Mouse (Mus musculus): ENCODE results near the gene Ltbp2. TPM values are rescaled to one million over a fixed set of nuclear protein-coding genes. Genes with fewer than 3 reads are reported as not detected.

Ltbp2 gene
- total RNA-seq, 2 experiments from 2014 or later: 1.3 TPM

- DNase-seq (ENCODE audit: low spot score in 2 of 2): no peak
Observed at GRCm38 (mm10) chr12:84807351-84807750, 69.0 kb downstream of the Ltbp2 start.

GRCm38 (mm10) chr12:84806726-84807125 is 69.6 kb downstream of the Ltbp2 start:
- DNase-seq (ENCODE audit: low spot score in 2 of 2): no peak

DNA sequence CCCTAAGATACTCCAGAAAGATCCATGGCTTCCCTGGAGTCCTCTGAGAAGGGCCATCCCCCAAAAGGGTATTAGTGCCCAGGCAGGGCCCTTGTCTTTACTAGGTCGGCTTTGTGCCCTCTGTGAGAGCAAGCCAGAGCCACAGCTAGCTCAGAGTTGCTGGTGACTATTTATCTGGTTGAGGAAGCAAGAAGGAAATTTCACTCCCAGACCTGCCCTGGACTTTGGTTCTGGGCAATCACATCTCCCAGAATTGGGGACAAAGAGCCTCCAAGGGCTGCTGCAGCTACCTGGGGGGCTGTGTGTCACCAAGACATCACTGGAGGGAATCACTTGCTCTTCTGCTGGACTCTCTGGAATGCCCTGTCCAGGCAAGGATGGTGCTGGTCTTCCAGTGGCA is 70.3 kb downstream of the Ltbp2 start:
- no peak for DNase-seq (ENCODE audit: low spot score in 2 of 2)

GRCm38 (mm10) chr12:84805228-84805842 is 71.0 kb downstream of the Ltbp2 start:
- DNase-seq (ENCODE audit: low spot score in 2 of 2): no peak

GRCm38 (mm10) chr12:84802625-84803024 is 73.7 kb downstream of the Ltbp2 start:
- DNase-seq (ENCODE audit: low spot score in 2 of 2): no peak

DNA sequence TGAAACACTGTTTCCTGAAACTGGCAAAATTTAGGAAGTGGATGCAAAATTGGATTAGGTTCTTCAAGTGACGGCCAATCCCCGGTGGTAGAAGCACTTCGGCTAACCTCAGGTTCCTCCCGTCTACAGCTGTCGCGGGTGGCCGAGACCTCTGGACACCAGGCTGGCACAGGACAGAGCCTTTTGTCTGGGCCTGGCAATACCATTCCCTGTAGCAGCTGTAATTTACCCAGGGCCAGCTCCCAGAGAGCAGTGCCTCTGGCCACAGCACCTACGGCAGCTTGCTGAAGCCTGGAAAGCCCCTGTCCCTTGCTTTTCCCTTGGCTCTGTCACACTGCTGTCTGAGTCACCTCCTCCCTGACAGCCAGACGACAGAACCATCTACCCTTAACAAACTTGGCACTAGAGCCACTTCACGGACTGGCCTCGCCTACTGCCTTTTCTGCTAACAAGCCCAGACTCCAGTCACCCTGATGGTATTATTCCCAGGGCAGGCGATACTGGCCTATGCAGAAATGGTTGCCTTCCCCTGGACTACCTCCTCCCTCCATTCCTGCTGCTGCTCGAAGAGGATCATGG is 74.7 kb downstream of the Ltbp2 start:
- no peak for DNase-seq (ENCODE audit: low spot score in 2 of 2)

DNA sequence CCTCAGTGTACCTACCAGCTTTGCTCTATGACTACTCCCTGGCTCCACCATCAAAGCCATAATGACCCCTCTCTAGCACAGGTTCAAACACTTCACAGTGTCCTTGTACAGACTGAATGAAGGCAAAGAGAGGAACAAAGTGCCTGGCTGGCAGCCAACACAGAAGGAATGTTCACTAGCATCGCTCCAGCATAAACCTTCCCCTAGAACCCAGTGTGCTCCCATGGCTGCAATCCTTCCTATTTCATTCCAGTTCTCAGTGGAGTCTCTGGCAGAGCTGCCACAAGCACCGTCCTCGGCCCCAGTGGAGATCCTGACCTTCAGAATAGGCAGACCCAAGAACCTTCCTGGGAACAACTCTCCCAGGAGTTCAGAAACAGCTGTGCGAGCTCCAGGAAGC is 75.9 kb downstream of the Ltbp2 start:
- DNase-seq (ENCODE audit: low spot score in 2 of 2): no peak

DNA sequence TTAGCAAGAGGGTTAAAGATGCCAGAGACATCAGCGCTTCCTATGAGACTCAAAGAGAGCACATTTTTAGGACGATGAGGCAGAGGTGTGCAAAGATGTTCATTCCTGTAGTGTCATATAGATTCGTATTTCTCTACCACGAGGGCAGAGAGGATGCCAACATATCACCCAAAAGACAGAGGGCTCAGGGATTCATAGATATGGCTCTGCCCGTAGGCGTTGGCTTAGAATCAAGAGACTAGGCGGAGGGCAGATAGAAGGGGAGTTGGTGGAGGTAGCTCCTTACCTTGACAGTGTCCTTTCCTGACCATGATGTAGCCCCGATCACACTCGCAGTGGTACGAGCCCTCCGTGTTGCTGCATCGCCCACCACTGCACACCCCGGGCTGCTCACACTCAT is 77.2 kb downstream of the Ltbp2 start:
- DNase-seq (ENCODE audit: low spot score in 2 of 2): no peak

GRCm38 (mm10) chr12:84794647-84795046 is 81.7 kb downstream of the Ltbp2 start:
- no peak for DNase-seq (ENCODE audit: low spot score in 2 of 2)

DNA sequence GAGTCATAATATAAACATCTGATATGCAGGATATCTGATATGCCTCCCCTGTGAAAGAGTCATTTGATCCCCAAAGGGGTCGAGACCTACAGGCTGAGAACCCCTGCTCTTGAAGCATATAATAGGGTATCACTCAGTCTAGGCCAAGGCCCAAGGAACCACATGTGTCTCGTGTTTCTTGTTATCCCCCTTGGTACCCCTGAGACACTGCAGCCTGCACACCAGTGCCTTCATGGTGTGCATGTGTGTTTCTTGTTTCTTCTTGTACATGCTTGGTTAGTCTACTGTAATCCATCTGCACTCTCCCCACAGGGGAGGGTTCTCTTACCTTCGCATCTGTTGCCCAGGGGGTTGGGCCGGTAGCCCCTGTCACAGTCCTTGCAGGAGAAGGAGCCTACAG is 83.7 kb downstream of the Ltbp2 start:
- no peak for DNase-seq (ENCODE audit: low spot score in 2 of 2)

GRCm38 (mm10) chr12:84790853-84791252 is 85.5 kb downstream of the Ltbp2 start:
- no peak for DNase-seq (ENCODE audit: low spot score in 2 of 2)

- DNase-seq (ENCODE audit: low spot score in 2 of 2): no peak
Observed at GRCm38 (mm10) chr12:84786091-84786490, 90.2 kb downstream of the Ltbp2 start.

- DNase-seq (ENCODE audit: low spot score in 2 of 2): peak; percentile 93
Observed at GRCm38 (mm10) chr12:84784604-84785381, 91.5 kb downstream of the Ltbp2 start.

GRCm38 (mm10) chr12:84776229-84776628 is 100.1 kb downstream of the Ltbp2 start:
- no peak for DNase-seq (ENCODE audit: low spot score in 2 of 2)

GRCm38 (mm10) chr12:84774376-84774775 is 102.0 kb downstream of the Ltbp2 start:
- no peak for DNase-seq (ENCODE audit: low spot score in 2 of 2)

GRCm38 (mm10) chr12:84773476-84773875 is 102.9 kb downstream of the Ltbp2 start:
- DNase-seq (ENCODE audit: low spot score in 2 of 2): no peak

GRCm38 (mm10) chr12:84772726-84773441 is 103.4 kb downstream of the Ltbp2 start, which contains the start of the genes Npc2 and Isca2:
Npc2 (minus strand) TSS chr12:84773152.
Isca2 (plus strand) TSS chr12:84773251.
- DNase-seq (ENCODE audit: low spot score in 2 of 2): peak; percentile 90 to 94

GRCm38 (mm10) chr12:84771981-84772520 is 104.3 kb downstream of the Ltbp2 start:
- no peak for DNase-seq (ENCODE audit: low spot score in 2 of 2)

- DNase-seq (ENCODE audit: low spot score in 2 of 2): no peak
Observed at GRCm38 (mm10) chr12:84769624-84770023, 106.7 kb downstream of the Ltbp2 start.

GRCm38 (mm10) chr12:84767510-84767909 is 108.8 kb downstream of the Ltbp2 start:
- DNase-seq (ENCODE audit: low spot score in 2 of 2): no peak

DNA sequence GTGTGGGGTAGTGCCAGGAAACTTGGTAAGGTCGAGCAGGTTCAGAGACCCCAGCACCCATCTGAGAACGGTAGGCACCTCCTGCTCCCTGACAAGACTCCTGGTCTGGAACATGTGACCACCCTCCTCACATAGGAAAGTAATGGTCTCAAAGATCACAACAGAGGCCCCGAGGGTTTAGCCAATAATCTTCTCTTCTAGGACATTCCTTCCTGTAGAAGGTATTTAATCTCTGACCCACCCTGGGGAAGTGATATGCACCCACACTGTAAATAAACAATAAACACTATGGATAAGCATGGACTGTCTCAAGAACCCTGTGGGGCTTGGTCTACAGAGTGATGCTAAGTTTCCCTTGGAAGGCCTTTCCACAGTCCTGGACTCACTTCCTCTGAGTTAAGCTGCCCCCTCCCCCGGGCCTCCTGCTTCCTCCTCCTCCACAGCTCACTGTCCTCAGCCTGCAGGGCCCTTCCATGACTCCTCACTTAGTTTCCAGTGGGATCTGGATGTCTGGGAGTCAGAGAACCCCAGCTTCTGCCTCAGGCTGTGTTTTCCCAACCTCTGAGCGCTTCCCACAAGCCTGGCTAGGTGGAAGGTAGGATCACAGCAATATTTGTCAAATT is 110.1 kb downstream of the Ltbp2 start:
- DNase-seq (ENCODE audit: low spot score in 2 of 2): no peak

All from layer of hippocampus, postnatal 10 days (tissue).